Mouse (Mus musculus) neutrophil, adult 5-6 weeks (primary cell): ENCODE measurements around the gene Actg1. TPM values are rescaled to one million over a fixed set of nuclear protein-coding genes. Genes with fewer than 3 reads are reported as not detected.

Experiments used
- ATAC-seq: fragments of 151-379, 151-347 bp; 2 replicates; pipeline ENCODE4 v1.8.0; 2017; ENCODE audit warnings: mild to moderate bottlenecking, moderate TSS enrichment; ENCODE audit not compliant: insufficient number of reproducible peaks, poor library complexity, low FRiP score, severe bottlenecking; ENCODE audit errors: extremely low read depth
- total RNA-seq: library from RNA; stranded (forward); fragments of 200-1000 nt; gene quantifications from 2 replicates; pipeline ENCODE4 v1.2.3, GENCODE M21; 2017

Actg1 gene
- total RNA-seq = 1,411 and 1,557 TPM in 2 replicates

DNA sequence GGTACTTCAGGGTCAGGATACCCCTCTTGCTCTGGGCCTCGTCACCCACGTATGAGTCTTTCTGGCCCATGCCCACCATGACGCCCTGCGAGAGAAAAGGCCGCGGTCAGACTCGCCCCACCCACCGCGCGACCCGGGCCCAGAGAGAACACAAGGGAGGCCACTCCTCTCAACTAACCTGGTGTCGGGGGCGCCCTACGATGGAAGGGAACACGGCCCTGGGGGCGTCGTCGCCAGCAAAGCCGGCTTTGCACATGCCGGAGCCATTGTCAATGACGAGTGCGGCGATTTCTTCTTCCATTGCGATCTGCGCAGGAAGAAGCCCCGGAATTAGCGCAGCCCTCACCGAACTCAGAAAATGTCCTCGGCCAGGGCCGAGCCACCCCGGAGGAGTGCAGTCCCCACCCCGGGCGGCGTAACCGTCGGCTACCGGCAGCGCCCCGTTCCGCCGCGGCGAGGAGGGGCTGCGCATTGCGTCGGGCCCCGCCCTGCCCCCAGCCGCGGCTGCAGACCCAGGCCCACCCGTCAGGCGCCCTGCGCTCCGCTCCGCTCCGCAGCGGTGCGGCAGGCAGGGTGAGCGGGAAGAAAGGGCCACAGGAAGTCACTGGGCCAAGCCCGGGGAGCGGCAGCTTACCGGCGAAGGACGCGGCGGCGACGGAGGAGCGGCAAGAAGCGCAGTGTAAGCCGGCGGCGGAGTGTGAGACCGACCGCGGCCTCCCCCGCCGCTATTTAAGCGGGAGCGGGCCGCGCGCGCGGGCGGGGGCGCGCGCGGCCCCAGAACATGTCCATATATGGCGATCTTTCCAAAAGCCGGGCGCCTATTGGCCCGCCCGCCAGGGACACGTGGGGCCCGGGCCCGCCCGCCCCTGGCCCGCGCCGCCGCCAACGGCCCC is at the start of gene Actg1:
Gene Actg1, minus strand, starts transcription at position 752 of the 893 bp plus-strand sequence.
- peak; percentile 46 for ATAC-seq

DNA sequence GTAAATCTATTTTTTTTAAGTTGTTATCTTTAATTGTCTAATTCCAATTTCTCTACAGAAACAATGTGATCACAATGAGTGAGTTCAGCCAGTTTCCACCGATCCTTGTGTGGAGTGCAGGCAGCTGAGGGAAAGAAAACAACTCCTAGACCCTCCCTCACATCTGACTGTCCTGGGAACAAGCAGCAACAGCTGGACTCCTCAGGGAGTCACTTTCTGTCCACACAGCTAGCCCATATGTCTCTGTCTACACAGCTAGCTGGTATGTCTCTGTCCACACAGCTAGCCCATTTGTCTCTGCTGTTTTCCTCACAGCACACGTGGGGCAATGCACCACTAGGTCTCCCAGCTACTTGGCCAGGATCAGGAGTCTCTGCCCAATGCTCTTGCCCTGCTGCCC is 49.3 kb upstream of the Actg1 start:
- no peak for ATAC-seq

DNA sequence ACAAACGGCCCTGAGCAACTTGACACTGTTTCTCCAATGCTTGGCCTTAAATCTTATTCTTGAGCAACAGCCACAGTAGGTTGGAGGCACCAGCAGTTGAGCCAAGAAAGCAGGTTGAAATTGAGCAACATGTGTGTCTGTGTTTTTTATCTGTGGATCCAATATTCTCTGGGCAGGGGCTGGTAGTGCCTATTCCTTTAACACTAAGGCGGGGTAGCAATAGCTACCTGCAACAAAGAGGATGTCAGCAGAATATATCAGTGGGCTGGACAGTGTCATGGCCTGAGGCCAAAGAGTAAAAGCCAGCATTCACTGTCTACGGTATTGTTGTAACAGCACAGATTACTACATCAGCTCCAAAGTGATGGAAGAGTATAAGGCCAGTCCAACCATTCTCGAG is 47.3 kb upstream of the Actg1 start:
- no peak for ATAC-seq

DNA sequence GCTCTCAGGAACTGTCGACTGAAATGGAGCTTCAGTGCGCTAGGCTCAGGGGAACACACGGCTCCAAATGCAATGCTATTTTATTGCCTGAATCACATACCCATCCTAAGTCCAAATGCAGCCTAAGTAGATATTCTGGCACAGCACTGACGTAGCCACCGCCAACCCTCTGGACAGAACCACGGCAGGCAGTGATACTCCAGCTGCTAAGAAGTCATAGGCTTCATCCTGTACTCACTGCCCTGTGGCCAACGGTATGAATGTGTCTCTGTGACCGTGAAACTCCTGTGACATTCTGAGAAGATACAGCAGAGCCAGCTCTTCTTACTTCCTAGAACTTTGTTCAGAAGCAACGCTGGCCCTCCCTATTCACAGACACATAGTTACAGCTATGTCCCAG is 40.2 kb upstream of the Actg1 start:
- ATAC-seq = no peak

DNA sequence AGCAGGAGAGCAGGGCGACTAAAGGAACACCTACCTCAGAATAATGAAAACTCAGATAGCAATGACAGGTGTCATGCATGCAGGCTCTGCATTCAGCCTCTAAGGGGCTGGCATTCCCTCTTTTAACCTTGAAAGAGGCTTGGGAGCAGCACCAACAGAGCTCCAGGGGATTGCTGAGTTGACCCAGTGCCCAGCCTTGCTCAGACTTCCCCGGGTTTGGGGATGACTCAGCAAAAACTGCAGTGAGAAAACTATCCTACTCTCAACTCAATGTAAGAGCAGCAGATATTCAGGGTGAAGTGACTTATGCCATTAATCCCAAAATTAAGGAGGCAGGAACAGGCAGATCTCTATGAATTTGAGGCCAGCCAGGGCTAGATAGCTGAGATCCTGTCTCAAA is 38.8 kb upstream of the Actg1 start:
- no peak for ATAC-seq

DNA sequence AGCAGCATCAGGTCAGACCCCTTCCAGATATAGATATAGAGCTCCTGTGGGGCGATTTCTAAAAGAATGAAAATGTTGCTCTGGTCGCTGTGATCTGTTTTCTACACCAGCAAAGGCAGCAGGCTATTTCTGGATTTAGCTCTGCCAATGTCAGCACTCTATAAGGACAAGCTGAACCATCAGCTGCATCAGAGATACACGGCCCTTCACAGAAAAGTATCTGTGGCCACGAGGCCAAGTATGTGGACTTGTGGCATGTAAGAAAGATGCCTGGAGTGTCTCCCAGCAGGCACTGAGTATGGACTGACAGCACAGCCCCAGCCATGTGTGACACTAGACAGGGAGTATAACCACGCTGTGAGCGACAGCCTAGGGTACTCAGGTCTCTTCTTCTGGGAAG is 38.3 kb upstream of the Actg1 start:
- no peak for ATAC-seq

DNA sequence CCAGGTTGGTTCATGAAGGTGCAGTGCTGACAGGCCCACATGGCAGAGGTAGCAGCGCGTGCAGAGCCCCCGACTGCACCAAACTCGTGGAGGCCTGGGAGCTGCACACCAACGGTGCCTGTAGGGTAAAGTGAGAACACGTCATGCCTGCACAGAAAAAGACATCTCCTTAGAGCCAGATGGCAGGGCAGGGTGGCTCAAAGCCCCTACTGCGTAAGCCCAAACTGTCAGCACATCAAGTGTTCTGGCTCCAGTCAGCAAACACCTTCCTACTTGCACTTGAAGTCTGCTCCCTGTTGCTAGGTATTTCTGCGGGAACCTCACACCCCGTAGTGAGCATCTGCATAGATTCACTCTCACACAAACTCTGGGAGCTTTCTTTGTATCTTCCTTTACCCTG is 34.2 kb upstream of the Actg1 start:
- ATAC-seq = no peak

DNA sequence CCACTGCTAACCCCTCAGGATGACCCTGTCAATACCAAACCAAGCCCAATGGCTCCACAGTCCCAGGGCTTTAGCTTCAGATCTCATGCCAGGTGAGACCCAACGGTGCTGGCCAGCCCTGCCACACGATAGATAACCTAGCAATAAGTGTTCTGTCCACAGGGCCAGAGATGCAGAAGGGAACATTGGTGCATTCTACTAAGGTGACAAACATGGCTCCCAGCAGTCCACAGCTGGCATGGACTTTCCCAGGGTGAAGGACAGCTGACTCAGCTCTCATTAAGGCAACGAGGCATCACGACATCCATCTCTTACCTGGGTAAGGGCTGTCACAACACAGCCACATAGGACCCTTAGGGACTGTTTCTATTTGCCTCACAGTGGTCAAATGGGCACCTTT is 32.8 kb upstream of the Actg1 start:
- no peak for ATAC-seq

DNA sequence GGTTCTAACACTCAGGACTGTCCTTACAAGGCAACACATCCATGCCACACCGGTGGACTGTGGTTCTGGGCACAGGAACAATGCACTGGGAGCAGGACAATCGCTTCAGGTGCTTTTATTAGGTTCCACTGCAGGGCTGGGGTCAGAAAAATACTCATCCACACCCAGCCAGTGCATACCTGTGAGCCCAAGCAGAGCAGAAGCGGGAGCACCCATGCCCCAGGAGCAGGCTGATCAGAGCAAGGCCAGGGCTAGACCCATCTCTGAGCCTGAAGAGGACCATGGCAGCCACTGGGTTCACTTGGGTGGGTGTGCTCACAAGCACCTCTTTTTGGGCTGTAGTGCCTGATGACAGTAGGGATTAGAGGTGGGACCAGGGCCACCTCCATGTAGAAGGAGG is 31.9 kb upstream of the Actg1 start:
- no peak for ATAC-seq

DNA sequence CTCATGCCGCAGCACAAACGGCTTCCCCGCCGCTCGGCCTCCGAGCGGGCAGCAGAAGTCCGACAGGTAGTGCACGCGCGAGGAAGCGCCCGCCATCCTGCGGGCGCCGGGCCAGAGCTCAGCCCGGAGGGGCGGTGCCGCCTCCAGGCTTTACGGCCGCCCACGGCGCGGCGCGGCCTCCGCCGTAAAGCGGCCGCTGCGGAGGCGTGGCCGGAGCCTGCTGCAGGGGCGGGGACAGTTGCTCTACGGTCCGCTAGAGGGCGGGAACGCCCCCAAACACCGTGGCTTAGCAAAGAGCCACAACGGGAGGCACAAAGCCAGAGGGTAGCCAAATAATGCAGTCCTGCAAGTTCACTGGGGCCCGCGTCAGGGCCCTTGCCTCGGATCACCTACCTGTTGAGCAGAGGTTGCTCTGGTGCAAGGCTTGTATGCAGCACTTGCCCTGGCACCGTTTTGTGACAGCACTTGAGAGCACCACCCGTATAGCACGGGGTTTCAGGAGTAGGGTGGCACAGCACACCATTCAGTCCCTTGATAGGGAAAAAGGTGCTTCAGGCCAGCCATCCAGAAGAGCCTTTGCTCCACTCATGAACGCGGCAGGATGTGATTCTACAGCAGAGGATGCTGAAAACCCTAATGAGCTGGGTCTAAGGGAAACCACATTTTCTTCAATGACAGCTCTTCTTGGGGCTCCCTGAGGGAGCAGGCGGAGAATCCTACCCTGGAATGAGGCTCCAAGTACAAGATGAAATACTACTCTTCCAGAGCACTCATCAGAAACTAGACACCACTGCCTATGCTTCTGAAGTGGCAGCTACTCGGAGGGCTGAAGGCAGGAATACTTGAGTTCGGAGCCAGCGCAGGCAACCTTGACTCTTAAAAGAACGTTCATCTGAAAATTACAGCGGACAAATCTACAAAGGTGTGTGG is 30.5 kb upstream of the Actg1 start, which contains the start of gene Faap100:
Gene Faap100, minus strand, starts transcription at position 154 of the 930 bp plus-strand sequence.
- peak; percentile 83 for ATAC-seq

DNA sequence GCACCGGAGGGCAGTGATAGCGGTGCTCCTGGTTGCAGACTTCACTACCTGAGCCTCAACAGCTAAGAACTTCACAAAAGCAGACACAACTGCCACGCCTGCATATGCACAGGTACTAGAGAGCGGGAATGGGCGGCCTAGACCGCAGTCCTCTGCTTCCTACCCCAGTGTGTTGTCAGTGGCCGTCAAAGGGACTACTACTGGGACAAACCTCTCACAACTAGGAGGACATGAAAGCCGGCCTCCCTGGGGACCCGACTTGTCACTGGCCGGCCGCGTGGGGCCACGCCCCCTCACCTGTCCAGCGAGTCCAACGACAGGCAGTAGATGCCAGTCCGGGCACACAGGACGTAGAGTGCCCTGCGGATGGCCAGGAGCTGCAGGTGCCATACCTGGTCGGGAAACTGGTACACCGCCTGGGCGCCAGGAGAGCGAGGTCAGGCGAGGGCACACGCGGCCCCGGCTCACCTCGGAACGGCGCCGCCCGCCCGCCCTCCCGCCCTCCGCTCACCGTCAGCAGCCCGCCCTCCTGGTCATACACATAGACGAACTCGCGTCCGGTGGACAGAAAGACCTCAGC is 29.8 kb upstream of the Actg1 start:
- ATAC-seq = no peak

DNA sequence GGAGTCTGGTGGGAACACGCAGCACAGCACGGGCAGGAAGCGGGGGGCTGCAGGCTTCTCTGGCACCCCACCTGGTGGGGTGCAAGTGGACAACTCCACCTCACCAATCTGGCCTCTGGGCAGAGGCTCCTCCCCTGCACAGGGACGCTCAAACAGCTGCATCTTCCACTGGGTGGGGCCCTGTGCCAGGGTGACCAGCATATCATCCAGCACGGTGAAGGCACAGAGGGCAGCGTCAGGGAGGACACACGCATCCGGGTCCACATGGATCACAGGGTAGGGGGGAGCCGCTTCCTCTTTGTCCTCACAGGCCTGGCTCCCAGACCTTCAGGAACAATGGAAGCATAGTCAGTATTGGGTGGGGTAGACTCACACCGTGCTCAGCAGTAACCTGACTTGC is 29.0 kb upstream of the Actg1 start:
- ATAC-seq = no peak

DNA sequence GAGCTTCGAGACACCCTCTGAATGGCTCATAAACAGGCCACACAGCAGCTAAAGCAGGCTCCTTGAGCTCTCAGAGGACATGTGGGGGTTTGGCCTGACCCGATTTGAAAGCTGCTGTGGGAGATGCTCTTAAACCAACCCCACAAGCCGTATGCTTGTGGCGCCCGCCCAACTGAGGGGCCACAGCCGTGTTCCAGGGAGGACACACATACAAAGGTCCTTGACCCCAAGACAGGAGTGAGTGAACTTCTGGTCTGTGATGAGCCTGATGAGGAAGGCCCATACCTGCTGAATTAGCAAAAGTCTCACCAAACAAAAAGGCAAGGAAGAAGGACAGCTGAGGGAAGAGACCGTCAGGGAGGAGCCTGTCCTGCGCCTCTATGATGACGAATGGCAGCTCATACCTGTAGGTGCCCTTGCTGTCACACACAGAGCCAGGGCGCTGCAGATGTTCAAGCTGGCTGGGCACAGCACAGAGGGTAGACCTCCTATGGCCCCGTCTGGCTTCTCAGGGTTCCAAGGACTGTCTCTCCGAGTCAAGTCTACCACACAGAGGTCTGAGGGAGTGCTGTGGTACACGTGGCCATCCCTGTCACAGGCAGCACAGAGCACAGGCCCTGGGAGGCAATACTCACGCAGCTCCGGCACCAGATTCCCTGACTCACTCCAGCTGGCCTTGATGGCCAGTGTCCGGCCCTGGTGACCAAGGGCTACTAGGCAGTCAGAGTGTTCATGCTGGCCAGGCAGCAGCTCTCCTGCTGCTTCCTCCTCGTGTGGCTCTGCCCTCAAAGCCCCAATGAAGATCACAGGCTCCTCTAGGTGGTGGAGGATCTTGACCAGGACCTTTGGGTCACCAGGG is 28.2 kb upstream of the Actg1 start:
- ATAC-seq = no peak

DNA sequence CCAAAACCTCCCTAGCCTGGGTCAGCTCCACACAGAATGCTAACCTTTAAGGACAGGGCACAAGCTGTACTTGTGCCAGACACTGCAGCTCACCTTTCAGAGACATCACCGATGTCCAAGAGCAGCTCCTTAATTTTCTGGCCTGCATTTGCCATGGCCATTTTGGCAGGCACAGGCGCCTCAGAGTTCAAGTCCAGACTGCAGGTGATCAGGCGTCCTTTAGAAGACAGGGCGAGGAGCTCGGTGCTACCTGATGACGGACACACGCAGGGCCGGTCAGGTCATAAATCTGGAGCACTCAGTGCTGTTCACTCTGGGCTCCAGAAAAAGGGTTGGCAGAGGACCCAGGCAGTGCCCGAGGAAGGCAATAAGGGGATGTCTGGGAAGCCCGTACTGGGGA is 27.0 kb upstream of the Actg1 start:
- ATAC-seq = no peak

DNA sequence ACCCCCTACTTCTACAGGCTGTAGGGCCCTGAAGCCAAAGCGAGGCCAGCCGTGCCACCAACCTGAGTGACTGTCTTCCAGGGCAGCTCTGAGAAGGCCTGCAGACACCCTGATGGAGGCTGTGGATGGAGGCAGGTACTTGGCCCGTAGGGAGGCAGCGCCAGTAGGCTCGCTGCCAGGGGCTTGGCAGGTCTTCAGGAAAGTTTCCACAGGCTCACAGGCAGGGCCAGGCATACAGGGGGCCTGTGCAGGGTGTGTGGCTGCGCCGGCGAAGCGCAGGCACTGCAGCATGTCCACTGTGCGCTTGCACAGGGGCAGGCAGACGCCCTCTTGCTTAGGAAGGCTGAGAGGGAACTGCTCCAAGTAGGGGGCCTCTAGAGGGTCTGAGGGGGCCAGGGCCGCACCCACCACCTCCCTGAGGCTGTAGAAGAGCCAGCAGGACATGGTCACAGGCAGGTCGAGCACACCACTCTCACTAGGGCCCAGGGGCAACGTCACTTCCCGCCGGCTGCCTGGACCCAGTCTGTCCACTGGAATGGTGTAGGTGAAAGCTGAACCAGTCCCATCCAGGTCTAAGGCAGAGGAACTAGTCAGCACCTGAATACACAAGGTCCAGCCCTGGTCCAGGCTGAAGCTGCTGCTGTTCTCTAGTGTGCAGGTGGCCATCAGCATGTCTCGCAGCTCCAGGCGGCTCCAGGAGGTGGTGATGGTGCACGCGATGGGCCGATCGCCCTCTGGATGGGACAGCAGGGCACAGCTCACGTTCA is 25.7 kb upstream of the Actg1 start:
- ATAC-seq = no peak

DNA sequence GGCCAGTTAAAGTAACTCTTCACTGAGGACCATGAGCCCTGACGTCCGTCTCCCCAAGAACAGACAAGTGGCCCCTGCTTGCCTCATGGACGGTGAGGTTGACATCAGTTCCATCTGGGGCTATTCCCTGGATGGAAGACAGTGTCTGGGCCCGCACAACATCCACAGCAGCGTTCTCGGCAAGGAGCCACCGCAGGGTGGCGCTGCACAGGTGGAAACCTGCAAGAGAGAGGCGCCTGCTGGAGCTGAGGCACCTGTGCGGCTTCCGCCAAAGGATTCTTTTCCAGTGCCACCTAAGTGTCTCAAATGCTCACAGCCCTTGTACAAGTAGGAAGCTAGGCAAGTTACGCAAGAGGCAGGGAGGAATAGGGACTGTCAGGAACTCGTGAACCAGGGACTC is 24.7 kb upstream of the Actg1 start:
- no peak for ATAC-seq

DNA sequence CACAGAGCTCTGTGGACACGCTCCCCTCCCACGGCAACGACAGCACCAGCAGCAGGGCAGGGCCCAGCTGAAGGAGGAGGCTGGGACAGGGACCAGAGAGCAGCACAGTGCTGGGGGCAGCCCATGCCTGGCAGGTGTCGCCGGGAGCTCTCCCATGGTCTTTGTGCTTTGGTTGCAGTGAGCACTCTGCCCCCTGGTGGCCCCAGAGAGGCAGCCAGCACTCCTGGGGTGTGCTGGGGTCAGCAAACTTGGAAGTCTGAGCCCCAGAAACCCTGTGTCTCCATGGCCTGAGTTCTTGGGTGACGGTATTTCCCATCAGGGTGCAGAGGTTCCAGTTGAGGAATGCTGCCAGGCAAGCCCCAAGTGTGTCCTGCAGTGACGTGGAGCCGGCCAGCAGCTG is 21.3 kb upstream of the Actg1 start:
- ATAC-seq = peak; percentile 70

DNA sequence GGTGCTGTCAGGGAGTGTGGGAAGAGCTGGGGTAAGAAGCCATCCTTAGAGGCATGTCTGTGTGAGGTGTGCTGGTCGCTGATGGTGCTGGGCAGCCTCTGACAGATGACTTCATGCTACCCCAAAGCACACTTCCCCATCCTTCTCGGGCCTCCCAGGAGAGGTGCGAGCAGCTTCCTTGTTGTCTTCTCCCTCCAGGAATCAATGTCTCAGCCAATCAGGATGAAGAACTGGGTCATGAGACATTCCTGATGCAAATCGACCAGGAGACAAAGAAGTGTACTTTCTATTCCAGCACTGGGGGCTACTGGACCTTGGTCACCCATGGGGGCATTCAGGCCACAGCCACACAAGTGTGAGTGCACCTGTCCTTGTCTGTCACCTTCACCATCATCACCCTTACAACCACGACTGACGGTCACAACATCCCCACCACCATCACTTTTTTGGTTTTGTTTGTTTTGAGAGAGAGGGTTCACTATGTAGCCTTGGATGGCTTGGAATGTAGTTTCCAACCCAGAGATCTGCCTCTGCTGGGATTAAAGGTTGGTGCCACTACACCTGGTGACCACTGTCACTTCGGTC is 18.2 kb upstream of the Actg1 start:
- no peak for ATAC-seq
